Mouse (Mus musculus): ENCODE measurements around the gene Eif2b4. TPM values are rescaled to one million over a fixed set of nuclear protein-coding genes. Genes with fewer than 3 reads are reported as not detected.
"Not testable (repeated sequence)": the region's sequence is repeated elsewhere in the genome, so short reads cannot be mapped to it uniquely, and the experiment has no call there.

Gene Eif2b4
- 10 to 100 TPM; 51.5 to 63.1 TPM for total RNA-seq (2021)
- long read RNA-seq, experiment 1, transcript Eif2b4-201 (13 exons, 2,025 nt) = major isoform, 48 of 74 reads
- long read RNA-seq, experiment 1, transcript Eif2b4-202 (12 exons, 1,966 nt) = minor isoform, 17 of 74 reads
- long read RNA-seq, experiment 1, partial matches to known transcripts = 5 of 74 reads
- long read RNA-seq, experiment 1, other reads (novel, unspliced or antisense) = 2 of 74 reads
- long read RNA-seq, experiment 2, transcript Eif2b4-202 (12 exons, 1,966 nt) = minor isoform, 14 of 96 reads
- long read RNA-seq, experiment 2, transcript Eif2b4-201 (13 exons, 2,025 nt) = major isoform, 67 of 96 reads
- long read RNA-seq, experiment 2, partial matches to known transcripts = 7 of 96 reads
- long read RNA-seq, experiment 2, other reads (novel, unspliced or antisense) = 6 of 96 reads

- DNase-seq = peak; percentile 99
Measured at GRCm38 (mm10) chr5:31192939-31193630, at the start of gene Eif2b4, which contains the start of gene Snx17. Gene Eif2b4, minus strand, starts transcription at chr5:31193430. Gene Snx17, plus strand, starts transcription at chr5:31193227.

- no peak for DNase-seq
Measured at GRCm38 (mm10) chr5:31242191-31242590, 49.0 kb upstream of the Eif2b4 start.

- no peak for DNase-seq
Measured at GRCm38 (mm10) chr5:31241522-31242034, 48.3 kb upstream of the Eif2b4 start.

- peak; percentile 97 for DNase-seq
Measured at GRCm38 (mm10) chr5:31240637-31241521, 47.6 kb upstream of the Eif2b4 start, which contains the start of the genes Nrbp1 and Gm9970. Gene Nrbp1, plus strand, starts transcription at chr5:31240864. Gene Gm9970, minus strand, starts transcription at chr5:31241232.

- DNase-seq = no peak
Measured at GRCm38 (mm10) chr5:31226641-31227040, 33.4 kb upstream of the Eif2b4 start.

- DNase-seq = no peak
Measured at GRCm38 (mm10) chr5:31222696-31223095, 29.5 kb upstream of the Eif2b4 start.

- DNase-seq = no peak
Measured at GRCm38 (mm10) chr5:31221304-31221945, 28.2 kb upstream of the Eif2b4 start.

- peak; percentile 97 for DNase-seq
Measured at GRCm38 (mm10) chr5:31220448-31221303, 27.4 kb upstream of the Eif2b4 start, which contains the start of gene Ppm1g. Gene Ppm1g, minus strand, starts transcription at chr5:31220687.

- no peak for DNase-seq
Measured at GRCm38 (mm10) chr5:31219911-31220447, 26.7 kb upstream of the Eif2b4 start.

GRCm38 (mm10) chr5:31219474-31219873 lies 26.2 kb upstream of the Eif2b4 start:
- no peak for DNase-seq

GRCm38 (mm10) chr5:31219070-31219469 lies 25.8 kb upstream of the Eif2b4 start:
- no peak for DNase-seq

GRCm38 (mm10) chr5:31218294-31218693 lies 25.1 kb upstream of the Eif2b4 start:
- no peak for DNase-seq

- DNase-seq = not testable (repeated sequence)
Measured at GRCm38 (mm10) chr5:31216554-31216953, 23.3 kb upstream of the Eif2b4 start.

- DNase-seq = no peak
Measured at GRCm38 (mm10) chr5:31204421-31204820, 11.2 kb upstream of the Eif2b4 start.

- DNase-seq = no peak
Measured at GRCm38 (mm10) chr5:31203866-31204265, 10.6 kb upstream of the Eif2b4 start.

- DNase-seq = no peak
Measured at GRCm38 (mm10) chr5:31202933-31203332, 9.7 kb upstream of the Eif2b4 start.

GRCm38 (mm10) chr5:31201742-31202590 lies 8.7 kb upstream of the Eif2b4 start, which contains the start of gene Zfp513:
Gene Zfp513, minus strand, starts transcription at chr5:31202303.
- peak; percentile 97 for DNase-seq

- DNase-seq = no peak
Measured at GRCm38 (mm10) chr5:31201042-31201741, 8.0 kb upstream of the Eif2b4 start.
